Mouse (Mus musculus) monocyte, adult 5-6 weeks (primary cell): ENCODE results near the gene Fbxw8. TPM values are rescaled to one million over a fixed set of nuclear protein-coding genes. Genes with fewer than 3 reads are reported as not detected.

Source experiments
- ATAC-seq: fragments of 153-309, 156-312 bp; replicated peaks from 2 replicates; pipeline ENCODE4 v1.8.0; 2017; ENCODE audit warnings: mild to moderate bottlenecking; ENCODE audit not compliant: low TSS enrichment, insufficient number of reproducible peaks, severe bottlenecking, poor library complexity, low FRiP score
- total RNA-seq: library from RNA; stranded (forward); fragments of 200-1000, 200-491, 200-594 nt; gene quantifications from 3 replicates; pipeline ENCODE4 v1.2.3, GENCODE M21; 2017

Gene Fbxw8
- 10.3 to 18.2 TPM (median 12.6 TPM) in 3 replicates for total RNA-seq

- peak; percentile 98 for ATAC-seq
These were observed at the start of gene Fbxw8 for GRCm38 (mm10) chr5:118154839-118155564. Fbxw8 (minus strand) TSS chr5:118155464.

DNA sequence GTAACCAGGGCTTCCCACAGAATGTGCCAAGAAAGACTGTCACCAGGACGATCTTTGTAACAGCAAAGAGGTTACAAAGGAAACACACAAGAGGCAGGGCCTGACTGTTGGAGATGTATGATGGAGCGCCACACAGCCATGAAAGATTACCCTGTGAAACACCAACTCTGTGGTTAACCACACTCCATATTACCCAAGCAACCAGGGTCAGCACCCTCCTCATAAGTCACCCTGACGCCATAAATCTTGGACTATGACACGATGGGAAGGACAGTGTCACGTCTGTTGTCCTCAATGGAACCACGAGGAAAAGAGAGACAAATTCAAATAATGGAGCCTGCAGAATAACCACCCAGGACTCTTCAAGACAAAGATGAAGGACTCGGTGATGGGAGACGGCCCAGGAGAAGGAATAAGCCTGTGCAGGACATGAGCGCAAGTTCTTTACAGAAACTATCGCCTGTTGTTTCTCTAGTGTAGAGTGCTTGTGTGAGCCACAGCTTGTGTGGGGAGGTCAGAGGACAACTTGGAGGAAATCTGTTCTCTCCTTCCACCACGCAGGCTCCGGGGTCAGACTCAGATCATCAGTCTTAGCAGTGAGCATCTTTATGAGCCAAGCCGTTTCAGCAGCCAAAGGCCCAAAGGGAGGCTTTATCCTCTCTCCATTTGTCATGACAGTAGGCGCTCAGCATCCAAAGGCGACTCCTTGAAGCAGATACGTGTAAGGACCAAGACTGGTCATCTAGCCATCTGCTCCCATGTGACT lies 49.6 kb upstream of the Fbxw8 start:
- ATAC-seq, result no peak

GRCm38 (mm10) chr5:118199670-118200069 lies 44.4 kb upstream of the Fbxw8 start:
- no peak for ATAC-seq

DNA sequence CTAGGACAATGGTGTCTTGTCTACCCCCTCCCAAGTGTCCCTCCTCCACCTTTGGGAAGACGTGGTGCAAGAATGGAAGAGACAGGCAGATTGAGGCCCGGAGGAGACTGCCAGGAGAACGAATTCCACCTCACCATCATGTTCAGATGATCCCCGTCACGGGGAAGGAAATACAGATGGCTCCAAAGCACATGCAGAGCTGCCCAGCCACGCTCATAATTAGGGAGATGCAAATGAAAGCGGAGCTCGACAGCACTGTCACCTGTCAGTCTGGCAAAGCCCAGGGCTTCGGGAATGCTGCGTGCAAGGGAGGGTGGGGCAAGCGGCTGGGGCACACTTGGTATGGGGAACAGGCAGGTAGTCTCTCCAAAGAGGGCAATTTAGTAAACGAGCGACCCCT lies 42.2 kb upstream of the Fbxw8 start:
- no peak for ATAC-seq

DNA sequence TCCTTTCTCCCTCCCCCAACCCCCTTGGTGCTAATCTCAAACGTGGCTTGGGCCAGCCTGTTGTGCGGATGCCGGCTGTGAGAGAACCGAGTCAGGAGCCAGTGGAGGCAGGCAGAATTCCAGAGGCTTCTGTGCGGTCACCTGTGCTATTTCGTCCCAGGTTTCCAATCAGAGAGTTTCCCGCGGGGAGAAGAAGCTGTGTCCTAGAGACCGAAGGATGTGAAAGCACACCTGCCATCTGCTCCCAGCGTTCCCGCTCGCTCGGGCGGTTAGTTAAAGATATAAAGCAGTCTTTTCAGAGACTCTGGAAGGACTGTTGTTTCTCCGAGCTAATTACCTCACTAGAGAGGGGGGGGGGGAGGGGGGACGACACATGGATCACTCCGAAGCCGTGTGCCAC lies 37.0 kb upstream of the Fbxw8 start:
- no peak for ATAC-seq

- ATAC-seq, result no peak
These were observed 35.2 kb upstream of the Fbxw8 start for GRCm38 (mm10) chr5:118190491-118190890.

DNA sequence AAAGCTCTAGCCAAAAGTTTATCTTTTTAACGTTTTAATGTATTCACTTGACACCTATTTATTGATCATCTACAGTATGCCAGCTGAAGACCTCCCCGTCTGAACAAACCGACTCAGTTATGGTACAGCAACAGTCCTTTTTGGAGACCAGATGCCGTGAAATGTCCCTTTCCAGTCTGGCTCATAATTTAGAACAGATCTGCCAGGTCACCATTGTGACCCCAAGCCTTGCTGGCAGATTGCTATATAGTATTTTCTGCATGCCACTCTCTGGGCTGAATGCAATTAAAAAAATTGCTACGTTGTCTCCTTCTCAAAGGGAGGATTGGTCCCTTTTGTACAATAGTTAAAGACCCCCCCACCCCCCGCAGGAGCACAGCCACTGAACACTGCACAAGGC lies 33.1 kb upstream of the Fbxw8 start:
- ATAC-seq, result no peak

DNA sequence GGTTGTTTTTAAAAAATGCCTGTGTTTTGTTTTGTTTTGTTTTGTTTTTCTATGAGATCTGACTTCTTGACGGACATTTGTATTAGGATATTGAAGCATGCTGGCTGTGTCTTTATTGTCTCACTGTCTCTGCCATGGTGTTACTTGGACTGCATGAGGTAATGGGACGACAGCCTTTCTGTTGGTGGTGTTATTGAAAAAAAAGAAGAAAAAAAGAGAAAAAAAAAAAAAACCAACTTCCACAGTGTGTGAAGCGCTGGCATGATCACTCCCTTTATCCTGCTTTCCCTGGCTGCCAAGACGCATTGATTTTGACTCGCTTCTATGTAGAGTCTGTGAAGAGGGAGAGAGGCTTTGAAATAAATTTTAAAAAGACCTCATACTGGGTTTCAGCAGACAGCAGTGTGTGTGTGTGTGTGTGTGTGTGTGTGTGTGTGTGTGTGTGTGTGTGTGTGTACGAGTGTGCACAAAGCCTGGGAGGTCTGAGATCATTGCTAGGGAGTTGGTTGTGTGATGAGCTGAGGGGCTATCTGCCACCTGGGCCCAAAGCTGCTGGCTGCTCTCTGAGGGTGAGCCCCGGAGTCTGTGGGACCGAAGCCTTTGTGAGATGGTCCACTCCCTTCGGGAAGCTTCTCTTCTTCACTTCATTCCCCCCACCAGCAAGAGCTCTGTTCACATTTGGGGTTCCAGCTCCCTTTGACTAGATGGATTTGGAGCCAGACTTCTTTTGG lies 31.8 kb upstream of the Fbxw8 start:
- no peak for ATAC-seq

GRCm38 (mm10) chr5:118177640-118178039 lies 22.4 kb upstream of the Fbxw8 start:
- no peak for ATAC-seq

- ATAC-seq, result no peak
These were observed 19.9 kb upstream of the Fbxw8 start for GRCm38 (mm10) chr5:118175137-118175536.

GRCm38 (mm10) chr5:118174310-118175009 lies 19.2 kb upstream of the Fbxw8 start:
- no peak for ATAC-seq

DNA sequence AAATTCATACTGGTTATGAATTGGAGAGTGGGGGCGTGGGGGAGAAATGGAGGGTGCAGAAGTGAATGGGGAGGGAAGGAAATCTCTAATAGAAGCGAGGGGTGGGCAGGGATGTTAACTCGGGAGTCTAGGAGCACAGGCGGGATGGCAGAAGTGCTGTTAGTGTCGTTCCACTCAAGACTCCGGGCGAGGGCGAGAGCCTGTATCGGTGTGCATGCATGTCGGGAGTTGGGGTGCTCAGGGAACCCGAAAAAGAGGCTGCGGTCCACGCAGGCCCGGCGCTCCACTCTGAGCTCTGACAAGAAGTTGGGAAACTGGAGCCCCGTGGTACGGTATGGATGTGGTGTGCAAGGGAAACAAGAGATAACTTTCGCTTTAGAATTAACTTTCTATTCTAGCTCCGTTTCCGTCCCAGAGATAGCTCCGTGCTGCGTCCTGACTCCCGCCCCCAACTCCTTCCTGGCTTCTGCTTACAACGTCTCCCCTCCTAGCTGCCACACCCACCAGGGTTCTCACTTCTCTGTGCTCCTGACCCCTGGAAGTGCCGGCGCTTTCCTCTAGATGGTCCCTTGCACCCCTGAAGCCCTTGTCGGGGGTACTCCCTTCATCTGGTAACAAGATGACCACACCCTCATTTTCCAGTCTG lies 16.9 kb upstream of the Fbxw8 start:
- ATAC-seq, result no peak

DNA sequence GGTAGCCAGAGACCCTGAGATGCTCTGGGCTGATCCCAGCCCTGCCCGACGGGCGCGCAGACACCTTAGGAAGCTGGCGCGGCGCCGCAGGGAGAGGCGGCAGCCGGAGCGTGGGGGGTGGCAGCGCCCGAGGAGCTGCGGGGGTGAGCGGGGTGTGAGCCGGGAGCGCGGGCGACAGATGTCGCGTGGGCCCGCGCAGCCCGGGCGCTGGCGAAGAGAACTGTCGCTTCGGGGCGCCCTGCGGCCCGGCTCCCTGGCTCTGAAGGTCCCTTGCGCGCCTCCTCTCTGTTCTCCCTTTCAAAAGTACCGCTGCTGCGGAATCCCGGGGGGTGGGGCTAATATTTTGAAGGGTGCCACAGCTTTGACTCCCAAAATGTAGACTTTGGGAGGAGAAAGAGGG lies 16.4 kb upstream of the Fbxw8 start:
- ATAC-seq, result no peak

- ATAC-seq, result no peak
These were observed 15.7 kb upstream of the Fbxw8 start for GRCm38 (mm10) chr5:118170888-118171529.

DNA sequence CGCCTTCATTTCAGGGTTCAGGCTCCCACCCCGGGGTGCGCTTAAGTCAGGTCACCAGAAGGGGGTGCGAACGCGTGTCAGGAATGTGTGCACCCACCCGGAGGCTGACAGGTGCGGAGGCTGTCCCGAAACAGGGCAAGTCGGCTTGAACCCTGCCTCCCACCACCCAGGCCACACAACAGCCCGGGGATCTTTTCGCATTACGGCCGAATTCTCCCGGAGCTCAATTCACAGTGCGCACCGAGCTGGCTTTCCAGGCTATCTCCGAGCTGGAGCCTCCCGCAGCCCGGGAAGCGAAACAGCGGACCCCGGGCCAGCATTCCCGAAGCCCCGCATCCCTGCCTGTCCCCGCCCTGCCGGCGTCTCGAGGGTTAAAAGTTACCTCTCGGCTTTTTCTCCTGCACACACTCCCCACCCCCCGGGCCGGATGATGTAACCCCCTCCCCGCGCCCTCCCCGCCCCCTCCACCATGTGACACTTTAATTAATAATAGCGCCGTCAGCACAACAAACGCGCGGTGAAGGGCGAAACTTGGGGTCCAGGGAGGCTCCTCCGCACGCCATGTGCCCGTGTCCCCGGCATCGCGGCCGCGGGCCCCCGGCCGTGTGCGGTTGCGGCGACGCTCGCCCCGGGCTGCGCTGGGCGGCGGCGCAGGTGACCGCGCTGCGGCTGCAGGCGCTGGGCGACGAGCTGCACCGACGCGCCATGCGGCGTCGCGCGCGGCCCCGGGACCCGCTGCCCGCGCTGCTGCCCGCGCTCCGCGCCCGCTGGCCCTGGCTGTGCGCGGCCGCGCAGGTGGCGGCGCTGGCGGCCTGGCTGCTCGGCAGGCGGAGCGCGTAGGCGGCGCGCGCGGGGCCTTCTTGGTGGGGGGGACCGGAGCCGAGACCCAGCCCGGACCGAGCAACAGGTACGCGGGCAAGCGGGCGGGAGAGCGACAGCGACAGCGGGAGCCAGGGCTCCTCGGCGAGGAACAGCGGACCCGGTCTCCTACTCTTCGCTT lies 14.3 kb upstream of the Fbxw8 start:
- no peak for ATAC-seq

DNA sequence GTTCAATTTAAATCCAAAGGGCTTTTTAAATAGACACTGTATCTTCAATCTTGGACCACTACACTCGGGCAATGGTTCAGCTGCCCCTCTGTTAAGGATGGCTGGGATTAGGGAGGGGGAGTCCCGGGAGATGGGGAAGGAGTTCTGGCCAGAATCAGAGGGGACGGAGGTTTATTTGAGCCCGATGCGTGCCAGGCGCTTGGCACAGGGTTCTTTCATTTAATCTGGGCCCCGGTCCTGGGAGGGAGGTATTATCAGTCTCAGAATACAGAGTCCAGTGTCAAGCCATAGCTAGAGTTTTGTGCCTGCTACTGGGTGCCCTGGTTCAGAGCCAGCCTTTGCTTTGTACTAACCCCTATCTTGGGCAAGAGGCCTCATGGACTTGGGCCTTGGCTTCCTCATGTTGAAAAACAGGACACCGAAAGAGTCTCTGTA lies 12.3 kb upstream of the Fbxw8 start:
- ATAC-seq, result no peak

- no peak for ATAC-seq
These were observed 10.2 kb upstream of the Fbxw8 start for GRCm38 (mm10) chr5:118165462-118165861.
